Mouse (Mus musculus): ENCODE measurements around the gene Zfp444.

GRCm38 (mm10) chr7:6155901-6156411, 16.1 kb upstream of the Zfp444 start, which contains the start of gene Zfp787:
- TF ChIP-seq CTCF (IDR thresholded peaks at IDR 0.05; ENCODE audit: borderline replicate concordance, insufficient read depth, low read length) (no peak), POLR2A (IDR thresholded peaks at IDR 0.05; ENCODE audit: low read depth, low read length) (peak; percentile 46)

All from embryonic fibroblast, embryonic 13.5 days (primary cell).